Mouse (Mus musculus) MEL (cell line): ENCODE measurements around the gene Cd84. TPM values are rescaled to one million over a fixed set of nuclear protein-coding genes. Genes with fewer than 3 reads are reported as not detected.

Source experiments
- DNase-seq: peaks from one replicate; pipeline ENCODE4 v3.0.0; 2011; ENCODE audit warnings: low read depth, low spot score
- H3K27ac ChIP-seq: 2 replicates; pipeline ENCODE4 v1.5.1; 2012; ENCODE audit warnings: low read depth, mild to moderate bottlenecking, control low read depth, low read length, moderate library complexity; ENCODE audit not compliant: control insufficient read depth
- H3K27me3 ChIP-seq, 2 experiments: fragments of 150-350 bp in 1 of 2; sonication (generic) in 1 of 2; 2 replicates each; pipeline ENCODE4 v1.6.1; 2012; ENCODE audit warnings: low read length in 2 of 2, mild to moderate bottlenecking in 2 of 2, improper control_type of control experiment in 1 of 2, moderate library complexity in 1 of 2; ENCODE audit not compliant: insufficient read depth in 2 of 2, control insufficient read depth in 1 of 2
- H3K36me3 ChIP-seq, 2 experiments: 2 replicates each; pipeline ENCODE4 v1.6.1; 2012 to 2014; ENCODE audit warnings: low read length in 2 of 2, improper control_type of control experiment in 1 of 2, inconsistent platforms in 1 of 2, mild to moderate bottlenecking in 1 of 2; ENCODE audit not compliant: insufficient read depth in 2 of 2, control insufficient read depth in 1 of 2
- H3K4me1 ChIP-seq, 2 experiments: fragments of 150-350 bp in 1 of 2; sonication (generic) in 1 of 2; 2 replicates each; pipeline ENCODE4 v1.6.1; 2012; ENCODE audit warnings: low read length in 2 of 2, improper control_type of control experiment in 1 of 2, mild to moderate bottlenecking in 1 of 2; ENCODE audit not compliant: insufficient read depth in 2 of 2, control insufficient read depth in 1 of 2
- H3K4me3 ChIP-seq, 2 experiments: fragments of 150-350 bp in 1 of 2; sonication (generic) in 1 of 2; 2 replicates each; pipeline ENCODE4 v1.5.1; 2012; ENCODE audit warnings: low read depth in 2 of 2, low read length in 2 of 2, mild to moderate bottlenecking in 2 of 2, moderate library complexity in 2 of 2, control low read depth in 1 of 2, improper control_type of control experiment in 1 of 2; ENCODE audit not compliant: control insufficient read depth in 1 of 2, insufficient read depth in 1 of 2
- H3K79me2 ChIP-seq: 2 replicates; pipeline ENCODE4 v1.6.1; 2012; ENCODE audit warnings: mild to moderate bottlenecking, low read length, moderate library complexity; ENCODE audit not compliant: control insufficient read depth, poor library complexity, insufficient read depth
- H3K9ac ChIP-seq: 2 replicates; pipeline ENCODE4 v1.6.1; 2012; ENCODE audit warnings: low read depth, mild to moderate bottlenecking, control low read depth, low read length, moderate library complexity; ENCODE audit not compliant: control insufficient read depth, poor library complexity, severe bottlenecking
- H3K9me3 ChIP-seq: fragments of 150-350 bp; sonication (generic); replicated peaks from 2 replicates; pipeline ENCODE4 v1.6.1; 2012; ENCODE audit warnings: mild to moderate bottlenecking, low read length, improper control_type of control experiment, moderate library complexity; ENCODE audit not compliant: insufficient read depth
- BHLHE40 ChIP-seq: IDR thresholded peaks from 2 replicates; pipeline ENCODE4 v1.6.1; 2012; ENCODE audit warnings: low read depth, mild to moderate bottlenecking, inconsistent platforms, low read length, improper control_type of control experiment, borderline replicate concordance
- CHD1 ChIP-seq: IDR thresholded peaks from 2 replicates; pipeline ENCODE4 v1.6.1; 2012; ENCODE audit warnings: low read depth, mild to moderate bottlenecking, inconsistent platforms, low read length, improper control_type of control experiment
- CHD2 ChIP-seq: IDR thresholded peaks from 2 replicates; pipeline ENCODE4 v1.6.1; 2011; ENCODE audit warnings: low read length, improper control_type of control experiment
- CTCF ChIP-seq, 3 experiments: IDR thresholded peaks in 2 of 3; conservative IDR thresholded peaks in 1 of 3; 2 replicates each; pipeline ENCODE4 v1.5.1; 2011 to 2012; ENCODE audit warnings: low read length in 3 of 3, low read depth in 2 of 3, mild to moderate bottlenecking in 2 of 3, improper control_type of control experiment in 1 of 3, inconsistent platforms in 1 of 3, mixed read lengths in 1 of 3, moderate library complexity in 1 of 3; ENCODE audit not compliant: control insufficient read depth in 1 of 3, insufficient read depth in 1 of 3, poor library complexity in 1 of 3, severe bottlenecking in 1 of 3
- E2F4 ChIP-seq: IDR thresholded peaks from 2 replicates; pipeline ENCODE4 v1.6.1; 2011; ENCODE audit warnings: low read depth, low read length, improper control_type of control experiment, borderline replicate concordance
- ELF1 ChIP-seq: IDR thresholded peaks from 2 replicates; pipeline ENCODE4 v1.6.1; 2014; ENCODE audit warnings: low read depth, mild to moderate bottlenecking, inconsistent platforms, low read length, improper control_type of control experiment, moderate library complexity
- EP300 ChIP-seq, 2 experiments: IDR thresholded peaks; 2 replicates each; pipeline ENCODE4 v1.6.1; 2011; ENCODE audit warnings: improper control_type of control experiment in 2 of 2, low read length in 2 of 2, low read depth in 1 of 2, mild to moderate bottlenecking in 1 of 2
- ETS1 ChIP-seq: IDR thresholded peaks from 2 replicates; pipeline ENCODE4 v1.6.1; 2012; ENCODE audit warnings: low read depth, mild to moderate bottlenecking, inconsistent platforms, low read length, improper control_type of control experiment, moderate library complexity
- GABPA ChIP-seq: IDR thresholded peaks from 2 replicates; pipeline ENCODE4 v1.6.1; 2012; ENCODE audit warnings: low read depth, mild to moderate bottlenecking, inconsistent platforms, low read length, improper control_type of control experiment, moderate library complexity
- GATA1 ChIP-seq: IDR thresholded peaks from 2 replicates; pipeline ENCODE4 v1.6.1; 2011; ENCODE audit warnings: low read depth, low read length, improper control_type of control experiment
- HCFC1 ChIP-seq: IDR thresholded peaks from 2 replicates; pipeline ENCODE4 v1.6.1; 2012; ENCODE audit warnings: low read depth, mild to moderate bottlenecking, inconsistent platforms, low read length, improper control_type of control experiment, moderate library complexity
- JUND ChIP-seq: IDR thresholded peaks from 2 replicates; pipeline ENCODE4 v1.6.1; 2011; ENCODE audit warnings: low read depth, mild to moderate bottlenecking, improper control_type of control experiment, low read length
- KAT2A ChIP-seq: conservative IDR thresholded peaks from 2 replicates; pipeline ENCODE4 v1.6.1; 2012; ENCODE audit warnings: low read depth, low read length, improper control_type of control experiment, inconsistent platforms
- MAX ChIP-seq: IDR thresholded peaks from 2 replicates; pipeline ENCODE4 v1.6.1; 2011; ENCODE audit warnings: low read length, improper control_type of control experiment
- MAZ ChIP-seq: IDR thresholded peaks from 2 replicates; pipeline ENCODE4 v1.6.1; 2012; ENCODE audit warnings: low read depth, mild to moderate bottlenecking, inconsistent platforms, low read length, improper control_type of control experiment
- MEF2A ChIP-seq: IDR thresholded peaks from 2 replicates; pipeline ENCODE4 v1.6.1; 2014; ENCODE audit warnings: low read depth, mild to moderate bottlenecking, inconsistent platforms, low read length, improper control_type of control experiment; ENCODE audit not compliant: poor library complexity, insufficient replicate concordance, severe bottlenecking; ENCODE audit errors: extremely low read depth
- MXI1 ChIP-seq: IDR thresholded peaks from 2 replicates; pipeline ENCODE4 v1.6.1; 2011; ENCODE audit warnings: mild to moderate bottlenecking, low read depth, low read length, improper control_type of control experiment
- MYB ChIP-seq: IDR thresholded peaks from 2 replicates; pipeline ENCODE4 v1.6.1; 2011; ENCODE audit warnings: mild to moderate bottlenecking, low read depth, low read length, improper control_type of control experiment
- MYC ChIP-seq: IDR thresholded peaks from 2 replicates; pipeline ENCODE4 v1.6.1; 2011; ENCODE audit warnings: low read depth, mild to moderate bottlenecking, low read length, improper control_type of control experiment, moderate library complexity
- NELFE ChIP-seq: IDR thresholded peaks from 2 replicates; pipeline ENCODE4 v1.6.1; 2011; ENCODE audit warnings: low read depth, low read length, improper control_type of control experiment
- NRF1 ChIP-seq: IDR thresholded peaks from 2 replicates; pipeline ENCODE4 v1.6.1; 2014; ENCODE audit warnings: low read depth, mild to moderate bottlenecking, inconsistent platforms, low read length, improper control_type of control experiment, moderate library complexity; ENCODE audit not compliant: poor library complexity, insufficient read depth, severe bottlenecking
- POLR2A ChIP-seq, 2 experiments: IDR thresholded peaks; 2 replicates each; pipeline ENCODE4 v1.6.1; 2011 to 2012; ENCODE audit warnings: low read length in 2 of 2, mild to moderate bottlenecking in 2 of 2, control low read depth in 1 of 2, improper control_type of control experiment in 1 of 2, low read depth in 1 of 2, moderate library complexity in 1 of 2; ENCODE audit not compliant: control insufficient read depth in 1 of 2, insufficient read depth in 1 of 2, poor library complexity in 1 of 2
- POLR2AphosphoS2 ChIP-seq: IDR thresholded peaks from 2 replicates; pipeline ENCODE4 v1.6.1; 2011; ENCODE audit warnings: low read length, improper control_type of control experiment
- POLR2AphosphoS5 ChIP-seq: IDR thresholded peaks from 2 replicates; pipeline ENCODE4 v1.6.1; 2012; ENCODE audit warnings: low read depth, borderline replicate concordance, mild to moderate bottlenecking, inconsistent platforms, low read length, moderate library complexity, mixed read lengths
- RAD21 ChIP-seq: IDR thresholded peaks from 2 replicates; pipeline ENCODE4 v1.6.1; 2011; ENCODE audit warnings: mild to moderate bottlenecking, low read depth, low read length, improper control_type of control experiment
- RCOR1 ChIP-seq: IDR thresholded peaks from 2 replicates; pipeline ENCODE4 v1.6.1; 2012; ENCODE audit warnings: low read depth, mild to moderate bottlenecking, inconsistent platforms, low read length, improper control_type of control experiment
- SMC3 ChIP-seq: IDR thresholded peaks from 2 replicates; pipeline ENCODE4 v1.6.1; 2011; ENCODE audit warnings: low read depth, low read length, improper control_type of control experiment
- TAL1 ChIP-seq: IDR thresholded peaks from 2 replicates; pipeline ENCODE4 v1.6.1; 2012; ENCODE audit warnings: mild to moderate bottlenecking, inconsistent platforms, low read length, moderate library complexity, mixed read lengths
- TBP ChIP-seq: IDR thresholded peaks from 2 replicates; pipeline ENCODE4 v1.8.0; 2011; ENCODE audit warnings: low read depth, low read length, improper control_type of control experiment
- TCF12 ChIP-seq: IDR thresholded peaks from 2 replicates; pipeline ENCODE4 v1.6.1; 2014; ENCODE audit warnings: low read depth, mild to moderate bottlenecking, inconsistent platforms, low read length, improper control_type of control experiment, moderate library complexity
- UBTF ChIP-seq: IDR thresholded peaks from 2 replicates; pipeline ENCODE4 v1.6.1; 2012; ENCODE audit warnings: low read depth, mild to moderate bottlenecking, inconsistent platforms, low read length, improper control_type of control experiment, moderate library complexity, borderline replicate concordance; ENCODE audit not compliant: insufficient read depth
- USF1 ChIP-seq: IDR thresholded peaks from 2 replicates; pipeline ENCODE4 v1.6.1; 2014; ENCODE audit warnings: low read depth, mild to moderate bottlenecking, inconsistent platforms, low read length, improper control_type of control experiment, moderate library complexity
- USF2 ChIP-seq, 2 experiments: IDR thresholded peaks; 2 replicates each; pipeline ENCODE4 v1.6.1; 2011 to 2012; ENCODE audit warnings: improper control_type of control experiment in 2 of 2, low read length in 2 of 2, borderline replicate concordance in 1 of 2, inconsistent platforms in 1 of 2, low read depth in 1 of 2, mild to moderate bottlenecking in 1 of 2; ENCODE audit not compliant: insufficient read depth in 1 of 2
- ZC3H11A ChIP-seq: IDR thresholded peaks from 2 replicates; pipeline ENCODE4 v1.6.1; 2012; ENCODE audit warnings: low read depth, mild to moderate bottlenecking, inconsistent platforms, low read length, improper control_type of control experiment
- ZKSCAN1 ChIP-seq: IDR thresholded peaks from 2 replicates; pipeline ENCODE4 v1.6.1; 2012; ENCODE audit warnings: low read depth, mild to moderate bottlenecking, inconsistent platforms, low read length, improper control_type of control experiment, moderate library complexity
- ZMIZ1 ChIP-seq: IDR thresholded peaks from 2 replicates; pipeline ENCODE4 v1.6.1; 2012; ENCODE audit warnings: low read depth, mild to moderate bottlenecking, inconsistent platforms, low read length, improper control_type of control experiment, moderate library complexity
- ZNF384 ChIP-seq: IDR thresholded peaks from 2 replicates; pipeline ENCODE4 v1.6.1; 2012; ENCODE audit warnings: low read depth, mild to moderate bottlenecking, inconsistent platforms, low read length, improper control_type of control experiment
- polyA plus RNA-seq, 2 experiments: library from polyadenylated mRNA; stranded (reverse) in 1 of 2; unstranded in 1 of 2; fragments of >175 nt in 1 of 2; fragments of >200 nt in 1 of 2; gene quantifications; 2 replicates each; pipeline versions ENCODE4 v1.2.1 to v1.2.4; 2012; ENCODE audit warnings: low replicate concordance in 2 of 2, low read depth in 1 of 2; ENCODE audit not compliant: insufficient read length in 2 of 2, insufficient read depth in 1 of 2, missing spikeins in 1 of 2
- total RNA-seq: library from RNA; depleted of rRNA; stranded (reverse); fragments of 300-350 nt; gene quantifications from 2 replicates; pipeline ENCODE4 v1.2.3, GENCODE M21; 2012

Gene Cd84
- total and polyA plus RNA-seq, 3 experiments: 6.8 to 10.4 TPM; not detected in 1

GRCm38 (mm10) chr1:171848201-171848600 is 8.7 kb downstream of the Cd84 start:
- DNase-seq: peak; percentile 78
- no peak overlapping the region for H3K4me3 ChIP-seq
- H3K79me2 ChIP-seq: 0 out of 2 replicates have a peak, but pooled peaks cover 3% of the 10 kb centered on the region
- H3K9ac ChIP-seq: peak overlapping the region; percentile 9; the same call in 1 of the 2 replicates
- H3K4me1 ChIP-seq: peaks cover 41 to 46% of the 10 kb centered on the region in 2 experiments
- no peaks in the 10 kb centered on the region for H3K9me3 ChIP-seq
- H3K36me3 ChIP-seq: peaks cover 0 to 60% of the 10 kb centered on the region in 2 experiments; a peak in 2 of 4 replicates
- no peaks in the 10 kb centered on the region for H3K27me3 ChIP-seq
- peak overlapping the region; percentile 96 for H3K27ac ChIP-seq
- no peak for TF ChIP-seq GABPA
- TF ChIP-seq MAX: no peak
- peak; percentile 91 for TF ChIP-seq ETS1
- no peak for TF ChIP-seq ZC3H11A
- no peak for TF ChIP-seq POLR2A (IDR thresholded peaks at IDR 0.05; ENCODE audit: control insufficient read depth in 1 of 2, insufficient read depth in 1 of 2, low read depth in 1 of 2, low read length in 2 of 2, poor library complexity in 1 of 2)
- no peak for TF ChIP-seq E2F4
- no peak for TF ChIP-seq NELFE
- TF ChIP-seq ELF1: peak; percentile 42; the same call in 1 of the 2 replicates
- no peak for TF ChIP-seq TBP
- TF ChIP-seq HCFC1: 0 out of 2 replicates have a peak, but pooled peaks have one; percentile 19
- TF ChIP-seq ZMIZ1: peak; percentile 69; the same call in 1 of the 2 replicates
- TF ChIP-seq MXI1: no peak
- TF ChIP-seq KAT2A: no peak
- peak; percentile 99 for TF ChIP-seq TCF12
- peak; percentile 96 for TF ChIP-seq TAL1
- TF ChIP-seq RCOR1: peak; percentile 92
- TF ChIP-seq SMC3: no peak
- TF ChIP-seq POLR2AphosphoS5: no peak
- TF ChIP-seq RAD21: no peak
- 0 out of 2 replicates have a peak, but pooled peaks have one; percentile 57 for TF ChIP-seq JUND
- 0 out of 2 replicates have a peak, but pooled peaks have one; percentile 28 for TF ChIP-seq ZNF384
- no peak for TF ChIP-seq NRF1
- no peak for TF ChIP-seq POLR2AphosphoS2
- TF ChIP-seq CTCF (IDR thresholded peaks at IDR 0.05 in 2 of 3, conservative IDR thresholded peaks at IDR 0.05 in 1 of 3; ENCODE audit: control insufficient read depth in 1 of 3, insufficient read depth in 1 of 3, low read depth in 2 of 3, low read length in 3 of 3, poor library complexity in 1 of 3, severe bottlenecking in 1 of 3): no peak
- TF ChIP-seq USF2 (IDR thresholded peaks at IDR 0.05; ENCODE audit: borderline replicate concordance in 1 of 2, insufficient read depth in 1 of 2, low read depth in 1 of 2, low read length in 2 of 2): no peak
- TF ChIP-seq MYC: peak; percentile 54; the same call in 1 of the 2 replicates
- TF ChIP-seq GATA1: peak; percentile 100
- TF ChIP-seq MYB: no peak
- TF ChIP-seq MAZ: peak; percentile 94
- TF ChIP-seq ZKSCAN1: no peak
- TF ChIP-seq CHD1: no peak
- peak; percentile 99 for TF ChIP-seq EP300 (IDR thresholded peaks at IDR 0.05; ENCODE audit: low read depth in 1 of 2, low read length in 2 of 2)
- no peak for TF ChIP-seq BHLHE40
- TF ChIP-seq CHD2: peak; percentile 13; the same call in 1 of the 2 replicates
- no peak for TF ChIP-seq MEF2A
- TF ChIP-seq USF1: no peak
- TF ChIP-seq UBTF: no peak
